Mouse (Mus musculus): ENCODE measurements around the gene Mex3d. TPM values are rescaled to one million over a fixed set of nuclear protein-coding genes. Genes with fewer than 3 reads are reported as not detected.

The Mex3d gene
- polyA plus RNA-seq, 1 experiment, result 0.53 TPM

GRCm38 (mm10) chr10:80430375-80430980, 43.0 kb upstream of the Mex3d start:
- Histone ChIP-seq H3K27me3 (ENCODE audit: control insufficient read depth) (no peaks in the 10 kb centered on the region), H3K4me3 (replicated peaks) (no peak overlapping the region), H3K4me1 (ENCODE audit: control insufficient read depth) (peaks cover 74% of the 10 kb centered on the region), H3K36me3 (ENCODE audit: control insufficient read depth) (peaks cover 67% of the 10 kb centered on the region), H3K9me3 (ENCODE audit: control insufficient read depth, low read length) (peaks cover 18% of the 10 kb centered on the region)
- no peak for TF ChIP-seq GATA1 (IDR thresholded peaks at IDR 0.05; ENCODE audit: low read length)
- TF ChIP-seq TAL1 (IDR thresholded peaks at IDR 0.05; ENCODE audit: low read length), result no peak

- peaks cover 74% of the 10 kb centered on the region for H3K4me1 ChIP-seq (ENCODE audit: control insufficient read depth)
- no peak for TF ChIP-seq GATA1 (IDR thresholded peaks at IDR 0.05; ENCODE audit: low read length)
- no peak for TF ChIP-seq TAL1 (IDR thresholded peaks at IDR 0.05; ENCODE audit: low read length)
- H3K4me3 ChIP-seq (replicated peaks), result no peak overlapping the region
- H3K27me3 ChIP-seq (ENCODE audit: control insufficient read depth), result no peaks in the 10 kb centered on the region
- peaks cover 74% of the 10 kb centered on the region for H3K36me3 ChIP-seq (ENCODE audit: control insufficient read depth)
- peaks cover 25% of the 10 kb centered on the region for H3K9me3 ChIP-seq (ENCODE audit: control insufficient read depth, low read length)
These were observed 42.3 kb upstream of the Mex3d start for GRCm38 (mm10) chr10:80429800-80430199.

- peaks cover 100% of the 10 kb centered on the region for H3K36me3 ChIP-seq (ENCODE audit: control insufficient read depth)
- TF ChIP-seq TAL1 (IDR thresholded peaks at IDR 0.05; ENCODE audit: low read length), result no peak
- no peak for TF ChIP-seq GATA1 (IDR thresholded peaks at IDR 0.05; ENCODE audit: low read length)
- no peaks in the 10 kb centered on the region for H3K27me3 ChIP-seq (ENCODE audit: control insufficient read depth)
- H3K9me3 ChIP-seq (ENCODE audit: control insufficient read depth, low read length), result peaks cover 26% of the 10 kb centered on the region
- H3K4me1 ChIP-seq (ENCODE audit: control insufficient read depth), result peaks cover 85% of the 10 kb centered on the region
- no peak overlapping the region for H3K4me3 ChIP-seq (replicated peaks)
These were observed 37.6 kb upstream of the Mex3d start for GRCm38 (mm10) chr10:80425041-80425440.

GRCm38 (mm10) chr10:80423562-80423961, 36.1 kb upstream of the Mex3d start:
- H3K36me3 ChIP-seq (ENCODE audit: control insufficient read depth), result peaks cover 100% of the 10 kb centered on the region
- no peak for TF ChIP-seq GATA1 (IDR thresholded peaks at IDR 0.05; ENCODE audit: low read length)
- TF ChIP-seq TAL1 (IDR thresholded peaks at IDR 0.05; ENCODE audit: low read length), result no peak

GRCm38 (mm10) chr10:80421651-80422472, 34.4 kb upstream of the Mex3d start:
- peak overlapping the region; percentile 65 for H3K4me3 ChIP-seq (replicated peaks)

More at GRCm38 (mm10) chr10:80423562-80423961, 36.1 kb upstream of the Mex3d start:
- Histone ChIP-seq H3K4me3 (replicated peaks) (peak overlapping the region; percentile 50), H3K27me3 (ENCODE audit: control insufficient read depth) (no peaks in the 10 kb centered on the region), H3K9me3 (ENCODE audit: control insufficient read depth, low read length) (peaks cover 26% of the 10 kb centered on the region), H3K4me1 (ENCODE audit: control insufficient read depth) (peaks cover 87% of the 10 kb centered on the region)

GRCm38 (mm10) chr10:80421208-80421607, 33.7 kb upstream of the Mex3d start:
- peaks cover 100% of the 10 kb centered on the region for H3K36me3 ChIP-seq (ENCODE audit: control insufficient read depth)
- H3K9me3 ChIP-seq (ENCODE audit: control insufficient read depth, low read length), result peaks cover 14% of the 10 kb centered on the region
- TF ChIP-seq GATA1 (IDR thresholded peaks at IDR 0.05; ENCODE audit: low read length) (no peak), TAL1 (IDR thresholded peaks at IDR 0.05; ENCODE audit: low read length) (no peak)
- H3K4me3 ChIP-seq (replicated peaks), result peak overlapping the region; percentile 65
- peaks cover 93% of the 10 kb centered on the region for H3K4me1 ChIP-seq (ENCODE audit: control insufficient read depth)
- no peaks in the 10 kb centered on the region for H3K27me3 ChIP-seq (ENCODE audit: control insufficient read depth)

More at GRCm38 (mm10) chr10:80421651-80422472, 34.4 kb upstream of the Mex3d start:
- Histone ChIP-seq H3K27me3 (ENCODE audit: control insufficient read depth) (no peaks in the 10 kb centered on the region), H3K4me1 (ENCODE audit: control insufficient read depth) (peaks cover 94% of the 10 kb centered on the region), H3K9me3 (ENCODE audit: control insufficient read depth, low read length) (peaks cover 21% of the 10 kb centered on the region), H3K36me3 (ENCODE audit: control insufficient read depth) (peaks cover 100% of the 10 kb centered on the region)
- peak; percentile 70 for TF ChIP-seq TAL1 (IDR thresholded peaks at IDR 0.05; ENCODE audit: low read length)
- peak; percentile 85 for TF ChIP-seq GATA1 (IDR thresholded peaks at IDR 0.05; ENCODE audit: low read length)

GRCm38 (mm10) chr10:80420729-80421128, 33.3 kb upstream of the Mex3d start:
- Histone ChIP-seq H3K36me3 (ENCODE audit: control insufficient read depth) (peaks cover 100% of the 10 kb centered on the region), H3K4me3 (replicated peaks) (peak overlapping the region; percentile 65), H3K27me3 (ENCODE audit: control insufficient read depth) (no peaks in the 10 kb centered on the region), H3K9me3 (ENCODE audit: control insufficient read depth, low read length) (peaks cover 11% of the 10 kb centered on the region), H3K4me1 (ENCODE audit: control insufficient read depth) (peaks cover 97% of the 10 kb centered on the region)
- TF ChIP-seq TAL1 (IDR thresholded peaks at IDR 0.05; ENCODE audit: low read length) (no peak), GATA1 (IDR thresholded peaks at IDR 0.05; ENCODE audit: low read length) (no peak)

- no peaks in the 10 kb centered on the region for H3K27me3 ChIP-seq (ENCODE audit: control insufficient read depth)
- peak overlapping the region; percentile 65 for H3K4me3 ChIP-seq (replicated peaks)
- H3K4me1 ChIP-seq (ENCODE audit: control insufficient read depth), result peaks cover 96% of the 10 kb centered on the region
- TF ChIP-seq TAL1 (IDR thresholded peaks at IDR 0.05; ENCODE audit: low read length) (no peak), GATA1 (IDR thresholded peaks at IDR 0.05; ENCODE audit: low read length) (no peak)
- H3K9me3 ChIP-seq (ENCODE audit: control insufficient read depth, low read length), result no peaks in the 10 kb centered on the region
- H3K36me3 ChIP-seq (ENCODE audit: control insufficient read depth), result peaks cover 100% of the 10 kb centered on the region
These were observed 32.0 kb upstream of the Mex3d start for GRCm38 (mm10) chr10:80419419-80419818.

GRCm38 (mm10) chr10:80418311-80418710, 30.9 kb upstream of the Mex3d start:
- peaks cover 89% of the 10 kb centered on the region for H3K4me1 ChIP-seq (ENCODE audit: control insufficient read depth)
- H3K4me3 ChIP-seq (replicated peaks), result peak overlapping the region; percentile 65
- peaks cover 100% of the 10 kb centered on the region for H3K36me3 ChIP-seq (ENCODE audit: control insufficient read depth)
- TF ChIP-seq GATA1 (IDR thresholded peaks at IDR 0.05; ENCODE audit: low read length), result no peak
- no peak for TF ChIP-seq TAL1 (IDR thresholded peaks at IDR 0.05; ENCODE audit: low read length)
- H3K9me3 ChIP-seq (ENCODE audit: control insufficient read depth, low read length), result no peaks in the 10 kb centered on the region
- H3K27me3 ChIP-seq (ENCODE audit: control insufficient read depth), result no peaks in the 10 kb centered on the region

All from erythroblast, embryonic 14.5 days (primary cell).